Mouse (Mus musculus): ENCODE measurements at regions not wholly inside any gene's neighbourhood (a gene's known extent, or its start where the extent isn't known, plus 50 kb on each side); places are given as distances from the start of the nearest gene placed in this dataset.

- no peaks in the 10 kb centered on the region for H3K4me1 ChIP-seq (ENCODE audit: control insufficient read depth, insufficient read depth, low read length)
- no peaks in the 10 kb centered on the region for H3K9me3 ChIP-seq (ENCODE audit: control insufficient read depth, low read length)
- no peak overlapping the region for H3K4me2 ChIP-seq (ENCODE audit: low read depth, low read length)
- WGBS = 59% methylated on average over 5 of the region's 5 CpGs
- no peak overlapping the region for H3K9ac ChIP-seq (ENCODE audit: low read depth, low read length)
- no peaks in the 10 kb centered on the region for H3K36me3 ChIP-seq (ENCODE audit: control insufficient read depth, insufficient read depth, low read length)
- no peaks in the 10 kb centered on the region for H3K27me3 ChIP-seq (replicated peaks; ENCODE audit: control insufficient read depth, insufficient read depth, low read length)
- no peak overlapping the region for H3K27ac ChIP-seq (ENCODE audit: low read length)
- ATAC-seq = no peak
- H3K4me3 ChIP-seq (ENCODE audit: low read length) = no peak overlapping the region
These were observed 117.2 kb upstream of the Serpine2 start for GRCm38 (mm10) chr1:79978156-79978555.

- Histone ChIP-seq H3K4me1 (ENCODE audit: control insufficient read depth, insufficient read depth, low read length) (no peaks in the 10 kb centered on the region), H3K9ac (ENCODE audit: low read depth, low read length) (no peak overlapping the region), H3K9me3 (ENCODE audit: control insufficient read depth, low read length) (no peaks in the 10 kb centered on the region), H3K4me3 (ENCODE audit: low read length) (no peak overlapping the region), H3K36me3 (ENCODE audit: control insufficient read depth, insufficient read depth, low read length) (no peaks in the 10 kb centered on the region), H3K27me3 (replicated peaks; ENCODE audit: control insufficient read depth, insufficient read depth, low read length) (no peaks in the 10 kb centered on the region), H3K4me2 (ENCODE audit: low read depth, low read length) (no peak overlapping the region), H3K27ac (ENCODE audit: low read length) (no peak overlapping the region)
- peak; percentile 40; the same call in 1 of the 2 replicates for ATAC-seq
- 29% methylated on average over 1 of the region's 1 CpGs for WGBS
These were observed 95.1 kb upstream of the Serpine2 start for GRCm38 (mm10) chr1:79956121-79956520.

GRCm38 (mm10) chr1:79944231-79944630 is 83.3 kb upstream of the Serpine2 start:
- Histone ChIP-seq H3K27ac (ENCODE audit: low read length) (no peak overlapping the region), H3K9ac (ENCODE audit: low read depth, low read length) (no peak overlapping the region), H3K4me3 (ENCODE audit: low read length) (no peak overlapping the region), H3K36me3 (ENCODE audit: control insufficient read depth, insufficient read depth, low read length) (no peaks in the 10 kb centered on the region), H3K4me1 (ENCODE audit: control insufficient read depth, insufficient read depth, low read length) (no peaks in the 10 kb centered on the region), H3K4me2 (ENCODE audit: low read depth, low read length) (no peak overlapping the region), H3K9me3 (ENCODE audit: control insufficient read depth, low read length) (0 out of 2 replicates have a peak, but pooled peaks cover 2% of the 10 kb centered on the region), H3K27me3 (replicated peaks; ENCODE audit: control insufficient read depth, insufficient read depth, low read length) (no peaks in the 10 kb centered on the region)
- WGBS = 74% methylated on average over 4 of the region's 4 CpGs
- no peak for ATAC-seq

GRCm38 (mm10) chr1:79932435-79932834 is 71.5 kb upstream of the Serpine2 start:
- no peak overlapping the region for H3K27ac ChIP-seq (ENCODE audit: low read length)
- no peak for ATAC-seq
- H3K4me2 ChIP-seq (ENCODE audit: low read depth, low read length) = no peak overlapping the region
- WGBS = 62% methylated on average over 5 of the region's 5 CpGs
- no peaks in the 10 kb centered on the region for H3K27me3 ChIP-seq (replicated peaks; ENCODE audit: control insufficient read depth, insufficient read depth, low read length)
- no peak overlapping the region for H3K4me3 ChIP-seq (ENCODE audit: low read length)
- H3K9ac ChIP-seq (ENCODE audit: low read depth, low read length) = no peak overlapping the region
- H3K4me1 ChIP-seq (ENCODE audit: control insufficient read depth, insufficient read depth, low read length) = no peaks in the 10 kb centered on the region
- H3K36me3 ChIP-seq (ENCODE audit: control insufficient read depth, insufficient read depth, low read length) = no peaks in the 10 kb centered on the region
- peaks cover 3% of the 10 kb centered on the region; the same call in 1 of the 2 replicates for H3K9me3 ChIP-seq (ENCODE audit: control insufficient read depth, low read length)

- WGBS = 35% methylated on average over 2 of the region's 2 CpGs
- no peak overlapping the region for H3K27ac ChIP-seq (ENCODE audit: low read length)
These were observed 66.8 kb upstream of the Serpine2 start for GRCm38 (mm10) chr1:79927740-79928139.

GRCm38 (mm10) chr1:79925776-79926175 is 64.8 kb upstream of the Serpine2 start:
- H3K4me2 ChIP-seq (ENCODE audit: low read depth, low read length) = no peak overlapping the region
- no peak overlapping the region for H3K27ac ChIP-seq (ENCODE audit: low read length)
- no peak overlapping the region for H3K9ac ChIP-seq (ENCODE audit: low read depth, low read length)
- no peak for ATAC-seq
- no peaks in the 10 kb centered on the region for H3K4me1 ChIP-seq (ENCODE audit: control insufficient read depth, insufficient read depth, low read length)
- 42% methylated on average over 1 of the region's 1 CpGs for WGBS
- no peak overlapping the region for H3K4me3 ChIP-seq (ENCODE audit: low read length)
- no peaks in the 10 kb centered on the region for H3K36me3 ChIP-seq (ENCODE audit: control insufficient read depth, insufficient read depth, low read length)
- H3K9me3 ChIP-seq (ENCODE audit: control insufficient read depth, low read length) = no peaks in the 10 kb centered on the region
- H3K27me3 ChIP-seq (replicated peaks; ENCODE audit: control insufficient read depth, insufficient read depth, low read length) = no peaks in the 10 kb centered on the region

More at GRCm38 (mm10) chr1:79927740-79928139, 66.8 kb upstream of the Serpine2 start:
- H3K27me3 ChIP-seq (replicated peaks; ENCODE audit: control insufficient read depth, insufficient read depth, low read length) = no peaks in the 10 kb centered on the region
- no peak for ATAC-seq
- no peaks in the 10 kb centered on the region for H3K36me3 ChIP-seq (ENCODE audit: control insufficient read depth, insufficient read depth, low read length)
- no peak overlapping the region for H3K9ac ChIP-seq (ENCODE audit: low read depth, low read length)
- no peak overlapping the region for H3K4me3 ChIP-seq (ENCODE audit: low read length)
- no peak overlapping the region for H3K4me2 ChIP-seq (ENCODE audit: low read depth, low read length)
- no peaks in the 10 kb centered on the region for H3K9me3 ChIP-seq (ENCODE audit: control insufficient read depth, low read length)
- no peaks in the 10 kb centered on the region for H3K4me1 ChIP-seq (ENCODE audit: control insufficient read depth, insufficient read depth, low read length)

- Histone ChIP-seq H3K4me2 (ENCODE audit: low read depth, low read length) (no peak overlapping the region), H3K4me1 (ENCODE audit: control insufficient read depth, insufficient read depth, low read length) (no peaks in the 10 kb centered on the region), H3K36me3 (ENCODE audit: control insufficient read depth, insufficient read depth, low read length) (no peaks in the 10 kb centered on the region), H3K27me3 (replicated peaks; ENCODE audit: control insufficient read depth, insufficient read depth, low read length) (no peaks in the 10 kb centered on the region), H3K9me3 (ENCODE audit: control insufficient read depth, low read length) (no peaks in the 10 kb centered on the region), H3K4me3 (ENCODE audit: low read length) (no peak overlapping the region), H3K9ac (ENCODE audit: low read depth, low read length) (no peak overlapping the region), H3K27ac (ENCODE audit: low read length) (no peak overlapping the region)
- ATAC-seq = no peak
- 74% methylated on average over 3 of the region's 3 CpGs for WGBS
These were observed 60.9 kb upstream of the Serpine2 start for GRCm38 (mm10) chr1:79921890-79922289.

GRCm38 (mm10) chr1:79921333-79921732 is 60.4 kb upstream of the Serpine2 start:
- H3K4me2 ChIP-seq (ENCODE audit: low read depth, low read length) = no peak overlapping the region
- no peaks in the 10 kb centered on the region for H3K4me1 ChIP-seq (ENCODE audit: control insufficient read depth, insufficient read depth, low read length)
- no peak for ATAC-seq
- no peak overlapping the region for H3K27ac ChIP-seq (ENCODE audit: low read length)
- 89% methylated on average over 3 of the region's 3 CpGs for WGBS
- H3K4me3 ChIP-seq (ENCODE audit: low read length) = no peak overlapping the region
- H3K9ac ChIP-seq (ENCODE audit: low read depth, low read length) = no peak overlapping the region
- H3K36me3 ChIP-seq (ENCODE audit: control insufficient read depth, insufficient read depth, low read length) = no peaks in the 10 kb centered on the region
- no peaks in the 10 kb centered on the region for H3K27me3 ChIP-seq (replicated peaks; ENCODE audit: control insufficient read depth, insufficient read depth, low read length)
- no peaks in the 10 kb centered on the region for H3K9me3 ChIP-seq (ENCODE audit: control insufficient read depth, low read length)

- WGBS = 52% methylated on average over 7 of the region's 7 CpGs
- no peak for ATAC-seq
- H3K4me2 ChIP-seq (ENCODE audit: low read depth, low read length) = no peak overlapping the region
- H3K9me3 ChIP-seq (ENCODE audit: control insufficient read depth, low read length) = no peaks in the 10 kb centered on the region
- no peaks in the 10 kb centered on the region for H3K36me3 ChIP-seq (ENCODE audit: control insufficient read depth, insufficient read depth, low read length)
- H3K4me1 ChIP-seq (ENCODE audit: control insufficient read depth, insufficient read depth, low read length) = no peaks in the 10 kb centered on the region
- H3K27me3 ChIP-seq (replicated peaks; ENCODE audit: control insufficient read depth, insufficient read depth, low read length) = no peaks in the 10 kb centered on the region
- no peak overlapping the region for H3K9ac ChIP-seq (ENCODE audit: low read depth, low read length)
- H3K27ac ChIP-seq (ENCODE audit: low read length) = no peak overlapping the region
- H3K4me3 ChIP-seq (ENCODE audit: low read length) = no peak overlapping the region
These were observed 56.6 kb upstream of the Serpine2 start for GRCm38 (mm10) chr1:79917426-79918150.

Measured in intestine, embryonic 16.5 days (tissue).